Mouse (Mus musculus): ENCODE results near the gene Eml3. TPM values are rescaled to one million over a fixed set of nuclear protein-coding genes. Genes with fewer than 3 reads are reported as not detected.
"Not testable (repeated sequence)": the region's sequence is repeated elsewhere in the genome, so short reads cannot be mapped to it uniquely, and the experiment has no call there.

Eml3 gene
- polyA plus RNA-seq, 1 experiment from 2014 or later = 16.8 TPM

DNA sequence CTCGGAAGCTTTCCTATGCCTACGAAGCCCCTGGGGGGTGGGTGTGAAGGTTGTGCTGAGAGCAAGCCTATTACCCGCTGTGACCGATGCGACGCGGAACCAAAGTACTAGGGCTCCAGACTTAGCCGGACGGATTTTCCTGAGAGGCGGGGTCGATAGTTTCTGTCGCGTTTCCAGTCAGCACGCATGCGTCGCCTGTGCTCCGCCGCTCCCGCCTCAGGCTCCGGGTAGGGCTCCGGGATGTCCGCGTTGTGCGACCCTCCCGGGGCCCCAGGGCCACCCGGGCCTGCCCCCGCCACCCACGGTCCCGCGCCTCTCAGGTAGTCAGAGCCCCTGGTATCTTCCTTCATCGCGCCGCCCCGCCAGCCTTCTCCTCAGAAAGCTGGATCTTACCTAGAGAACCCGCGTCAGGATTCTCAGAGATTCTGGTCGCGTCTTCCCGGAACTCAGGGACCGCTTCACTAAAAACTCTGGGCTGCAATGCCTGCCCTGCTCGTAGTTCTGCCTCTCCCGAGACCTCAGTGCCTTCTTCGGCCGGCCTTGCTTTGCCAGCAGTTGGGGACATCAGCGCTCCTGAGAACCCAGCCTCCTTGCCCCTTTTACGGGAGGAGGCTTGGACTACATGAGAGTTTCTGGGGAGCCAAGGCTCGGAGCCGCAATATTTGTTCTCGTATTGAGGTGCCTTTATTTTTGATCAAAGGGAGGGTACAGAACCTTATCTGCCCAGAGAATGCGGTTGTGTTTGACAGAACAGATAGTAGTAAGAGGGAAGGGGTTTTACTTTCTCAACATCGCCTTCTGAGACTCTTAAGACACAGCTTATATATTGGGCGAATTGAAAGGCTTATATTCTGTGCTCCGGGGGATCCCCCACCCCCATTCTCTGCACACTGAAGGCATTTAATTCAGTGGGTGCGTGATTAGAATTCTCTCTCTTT is 36.3 kb upstream of the Eml3 start, which contains the start of gene Ints5:
TSS of gene Ints5 (plus strand) at position 177 of the 938 bp plus-strand sequence.
- WGBS = 2% methylated on average over 54 of the region's 54 CpGs
- Histone ChIP-seq H3K27ac (ENCODE audit: low read length) (peak within 1 kb of the TSS; percentile 89), H3K4me1 (ENCODE audit: control insufficient read depth, insufficient read depth, low read length) (peaks cover 18% of the 10 kb centered on the region), H3K27me3 (ENCODE audit: control insufficient read depth, insufficient read depth, low read length) (no peaks in the 10 kb centered on the region), H3K36me3 (ENCODE audit: control insufficient read depth, insufficient read depth, low read length) (peaks cover 28% of the 10 kb centered on the region), H3K9me3 (ENCODE audit: control insufficient read depth, low read depth, low read length) (no peaks in the 10 kb centered on the region), H3K9ac (replicated peaks; ENCODE audit: low read depth, low read length) (peak within 1 kb of the TSS; percentile 92), H3K4me3 (ENCODE audit: low read depth, low read length) (peak within 1 kb of the TSS; percentile 89), H3K4me2 (replicated peaks; ENCODE audit: low read depth, low read length) (peak within 1 kb of the TSS; percentile 80)
- ATAC-seq (ENCODE audit: insufficient number of reproducible peaks, insufficient read depth, low FRiP score, low read depth) = peak; percentile 68

DNA sequence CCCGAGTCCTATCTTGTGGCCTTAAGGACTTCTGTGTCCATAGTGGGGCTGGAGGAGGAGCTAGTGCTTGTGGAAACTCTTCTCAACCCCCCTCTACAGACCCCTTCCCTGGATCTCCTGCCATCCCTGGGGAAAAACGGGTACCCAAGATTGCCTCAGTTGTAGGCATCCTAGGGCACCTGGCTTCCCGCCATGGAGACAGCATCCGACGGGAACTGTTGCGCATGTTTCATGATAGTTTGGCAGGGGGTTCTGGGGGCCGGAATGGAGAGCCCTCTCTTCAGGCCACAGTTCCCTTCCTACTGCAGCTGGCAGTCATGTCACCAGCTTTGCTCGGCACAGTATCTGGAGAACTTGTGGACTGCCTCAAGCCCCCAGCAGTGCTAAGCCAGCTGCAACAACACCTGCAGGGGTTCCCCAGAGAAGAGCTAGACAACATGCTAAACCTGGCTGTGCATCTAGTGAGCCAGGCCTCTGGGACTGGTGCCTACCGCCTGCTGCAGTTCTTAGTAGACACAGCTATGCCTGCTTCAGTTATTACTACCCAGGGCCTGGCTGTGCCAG is 33.9 kb upstream of the Eml3 start:
- Histone ChIP-seq H3K4me2 (replicated peaks; ENCODE audit: low read depth, low read length) (no peak overlapping the region), H3K27me3 (ENCODE audit: control insufficient read depth, insufficient read depth, low read length) (no peaks in the 10 kb centered on the region), H3K4me1 (ENCODE audit: control insufficient read depth, insufficient read depth, low read length) (peaks cover 20% of the 10 kb centered on the region), H3K9ac (replicated peaks; ENCODE audit: low read depth, low read length) (no peak overlapping the region), H3K36me3 (ENCODE audit: control insufficient read depth, insufficient read depth, low read length) (peaks cover 28% of the 10 kb centered on the region), H3K9me3 (ENCODE audit: control insufficient read depth, low read depth, low read length) (no peaks in the 10 kb centered on the region), H3K4me3 (ENCODE audit: low read depth, low read length) (no peak overlapping the region), H3K27ac (ENCODE audit: low read length) (no peak overlapping the region)
- 96% methylated on average over 9 of the region's 9 CpGs for WGBS
- ATAC-seq (ENCODE audit: insufficient number of reproducible peaks, insufficient read depth, low FRiP score, low read depth) = no peak

DNA sequence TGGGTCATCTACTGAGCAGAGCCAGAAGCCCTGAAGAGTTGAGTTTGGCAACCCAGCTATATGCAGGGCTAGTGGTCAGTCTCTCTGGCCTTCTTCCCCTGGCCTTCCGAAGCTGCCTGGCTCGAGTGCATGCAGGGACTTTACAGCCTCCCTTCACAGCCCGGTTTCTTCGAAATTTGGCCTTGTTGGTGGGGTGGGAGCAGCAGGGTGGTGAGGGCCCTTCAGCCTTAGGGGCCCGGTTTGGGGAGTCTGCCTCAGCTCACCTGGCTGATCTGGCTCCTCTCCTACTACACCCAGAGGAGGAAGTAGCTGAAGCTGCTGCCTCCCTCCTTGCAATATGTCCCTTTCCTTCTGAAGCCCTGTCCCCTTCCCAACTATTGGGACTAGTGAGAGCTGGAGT is 33.1 kb upstream of the Eml3 start:
- H3K4me2 ChIP-seq (replicated peaks; ENCODE audit: low read depth, low read length); H3K27me3 ChIP-seq (ENCODE audit: control insufficient read depth, insufficient read depth, low read length); H3K9ac ChIP-seq (replicated peaks; ENCODE audit: low read depth, low read length); H3K9me3 ChIP-seq (ENCODE audit: control insufficient read depth, low read depth, low read length); ATAC-seq (ENCODE audit: insufficient number of reproducible peaks, insufficient read depth, low FRiP score, low read depth); H3K4me3 ChIP-seq (ENCODE audit: low read depth, low read length); H3K27ac ChIP-seq (ENCODE audit: low read length): not testable (repeated sequence)
- Histone ChIP-seq H3K4me1 (ENCODE audit: control insufficient read depth, insufficient read depth, low read length) (peaks cover 20% of the 10 kb centered on the region), H3K36me3 (ENCODE audit: control insufficient read depth, insufficient read depth, low read length) (peaks cover 25% of the 10 kb centered on the region)
- WGBS = 81% methylated on average over 5 of the region's 5 CpGs

DNA sequence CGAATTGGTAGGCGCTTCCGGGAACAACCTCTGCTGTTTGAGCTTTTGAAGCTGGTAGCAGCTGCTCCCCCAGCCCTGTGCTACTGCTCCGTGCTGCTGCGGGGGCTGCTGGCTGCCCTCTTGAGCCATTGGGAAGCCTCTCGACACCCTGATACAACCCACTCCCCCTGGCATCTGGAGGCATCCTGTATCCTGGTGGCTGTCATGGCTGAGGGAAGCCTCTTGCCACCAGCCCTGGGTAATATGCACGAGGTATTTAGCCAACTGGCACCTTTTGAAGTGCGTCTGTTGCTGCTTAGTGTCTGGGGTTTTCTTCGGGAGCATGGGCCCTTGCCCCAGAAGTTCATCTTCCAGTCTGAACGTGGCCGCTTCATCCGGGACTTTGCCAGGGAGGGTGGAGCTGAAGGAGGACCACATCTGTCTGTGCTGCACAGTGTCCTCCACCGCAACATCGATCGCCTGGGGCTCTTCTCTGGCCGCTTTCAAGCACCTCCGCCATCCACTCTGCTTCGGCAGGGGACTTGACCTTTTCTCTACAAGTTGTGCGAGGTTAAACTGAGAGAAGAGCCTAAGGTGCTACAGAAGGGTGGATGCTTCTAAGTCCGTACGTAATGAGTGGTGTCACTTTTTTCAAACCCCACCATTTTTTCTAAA is 32.0 kb upstream of the Eml3 start:
- peak overlapping the region; percentile 50 for H3K4me2 ChIP-seq (replicated peaks; ENCODE audit: low read depth, low read length)
- H3K4me3 ChIP-seq (ENCODE audit: low read depth, low read length) = peak overlapping the region; percentile 99; the same call in 1 of the 2 replicates
- H3K36me3 ChIP-seq (ENCODE audit: control insufficient read depth, insufficient read depth, low read length) = peaks cover 21% of the 10 kb centered on the region
- peak; percentile 28; the same call in 1 of the 2 replicates for ATAC-seq (ENCODE audit: insufficient number of reproducible peaks, insufficient read depth, low FRiP score, low read depth)
- not testable (repeated sequence) for H3K9me3 ChIP-seq (ENCODE audit: control insufficient read depth, low read depth, low read length); H3K27me3 ChIP-seq (ENCODE audit: control insufficient read depth, insufficient read depth, low read length)
- peak overlapping the region; percentile 42; the same call in 1 of the 2 replicates for H3K9ac ChIP-seq (replicated peaks; ENCODE audit: low read depth, low read length)
- peaks cover 20% of the 10 kb centered on the region for H3K4me1 ChIP-seq (ENCODE audit: control insufficient read depth, insufficient read depth, low read length)
- peak overlapping the region; percentile 87 for H3K27ac ChIP-seq (ENCODE audit: low read length)
- WGBS = 22% methylated on average over 21 of the region's 21 CpGs

DNA sequence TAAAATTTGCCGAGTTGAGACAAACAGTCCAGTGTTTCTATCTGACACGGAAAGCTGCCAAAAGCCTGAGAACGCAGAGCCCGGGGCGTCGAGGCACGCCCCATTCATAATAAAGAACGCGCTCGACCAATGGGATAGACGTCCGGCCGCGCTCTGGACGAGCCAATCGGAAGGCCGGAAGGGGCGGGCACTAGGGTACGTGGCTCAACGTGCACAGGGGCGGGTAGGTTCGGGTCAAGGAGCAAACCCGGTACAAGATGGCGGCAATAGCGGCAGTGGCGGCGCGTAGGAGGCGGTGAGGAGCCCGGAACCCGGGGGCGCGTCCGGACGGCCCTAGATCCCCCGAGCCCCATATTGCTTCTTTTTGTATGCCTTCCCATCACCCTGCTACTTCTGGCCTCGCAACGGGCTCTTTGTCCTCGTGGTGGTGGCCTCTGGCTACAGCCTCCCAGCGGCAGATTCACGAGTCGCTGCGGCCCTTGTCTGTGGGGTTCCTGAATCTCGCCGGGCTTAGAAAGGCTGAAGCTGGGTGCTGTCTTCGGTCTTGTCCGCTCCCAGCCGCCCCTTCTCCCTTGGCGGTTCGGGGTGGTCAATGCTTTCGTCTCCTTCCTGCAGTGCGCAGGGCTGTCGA is 31.4 kb upstream of the Eml3 start, which contains the start of gene Ganab:
TSS of gene Ganab (plus strand) at position 207 of the 631 bp plus-strand sequence.
- ATAC-seq (ENCODE audit: insufficient number of reproducible peaks, insufficient read depth, low FRiP score, low read depth) = peak; percentile 99
- H3K4me3 ChIP-seq (ENCODE audit: low read depth, low read length) = peak within 1 kb of the TSS; percentile 99
- H3K4me1 ChIP-seq (ENCODE audit: control insufficient read depth, insufficient read depth, low read length) = peaks cover 20% of the 10 kb centered on the region
- peaks cover 24% of the 10 kb centered on the region for H3K36me3 ChIP-seq (ENCODE audit: control insufficient read depth, insufficient read depth, low read length)
- peak within 1 kb of the TSS; percentile 87 for H3K4me2 ChIP-seq (replicated peaks; ENCODE audit: low read depth, low read length)
- peak within 1 kb of the TSS; percentile 87 for H3K27ac ChIP-seq (ENCODE audit: low read length)
- no peaks in the 10 kb centered on the region for H3K9me3 ChIP-seq (ENCODE audit: control insufficient read depth, low read depth, low read length)
- no peaks in the 10 kb centered on the region for H3K27me3 ChIP-seq (ENCODE audit: control insufficient read depth, insufficient read depth, low read length)
- H3K9ac ChIP-seq (replicated peaks; ENCODE audit: low read depth, low read length) = peak within 1 kb of the TSS; percentile 95
- under 1% methylated on average over 53 of the region's 53 CpGs for WGBS

DNA sequence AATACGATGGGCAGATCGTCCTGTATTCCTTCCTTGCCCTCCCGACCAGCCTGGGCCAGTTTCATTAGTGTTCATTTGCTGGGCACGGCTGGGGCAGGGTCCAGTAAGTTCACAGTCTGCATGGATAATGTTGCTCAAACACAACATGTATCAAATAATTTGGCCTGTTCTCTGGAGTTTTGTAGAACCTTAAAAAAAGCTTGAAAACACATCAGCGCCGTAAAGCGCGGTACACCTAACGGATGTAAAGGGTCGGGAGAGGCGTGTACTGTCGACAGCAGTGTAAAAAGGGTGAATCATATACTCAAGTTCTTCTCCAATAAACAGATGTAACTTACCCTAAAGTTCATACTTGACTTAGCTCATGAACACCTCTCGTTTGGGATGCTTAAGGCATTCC is 30.8 kb upstream of the Eml3 start:
- peaks cover 20% of the 10 kb centered on the region for H3K4me1 ChIP-seq (ENCODE audit: control insufficient read depth, insufficient read depth, low read length)
- WGBS = 5% methylated on average over 13 of the region's 13 CpGs
- peak overlapping the region; percentile 99 for H3K4me3 ChIP-seq (ENCODE audit: low read depth, low read length)
- H3K27ac ChIP-seq (ENCODE audit: low read length) = peak overlapping the region; percentile 87
- H3K27me3 ChIP-seq (ENCODE audit: control insufficient read depth, insufficient read depth, low read length) = no peaks in the 10 kb centered on the region
- peak overlapping the region; percentile 87 for H3K4me2 ChIP-seq (replicated peaks; ENCODE audit: low read depth, low read length)
- H3K36me3 ChIP-seq (ENCODE audit: control insufficient read depth, insufficient read depth, low read length) = peaks cover 30% of the 10 kb centered on the region
- no peak for ATAC-seq (ENCODE audit: insufficient number of reproducible peaks, insufficient read depth, low FRiP score, low read depth)
- peak overlapping the region; percentile 95 for H3K9ac ChIP-seq (replicated peaks; ENCODE audit: low read depth, low read length)
- no peaks in the 10 kb centered on the region for H3K9me3 ChIP-seq (ENCODE audit: control insufficient read depth, low read depth, low read length)

DNA sequence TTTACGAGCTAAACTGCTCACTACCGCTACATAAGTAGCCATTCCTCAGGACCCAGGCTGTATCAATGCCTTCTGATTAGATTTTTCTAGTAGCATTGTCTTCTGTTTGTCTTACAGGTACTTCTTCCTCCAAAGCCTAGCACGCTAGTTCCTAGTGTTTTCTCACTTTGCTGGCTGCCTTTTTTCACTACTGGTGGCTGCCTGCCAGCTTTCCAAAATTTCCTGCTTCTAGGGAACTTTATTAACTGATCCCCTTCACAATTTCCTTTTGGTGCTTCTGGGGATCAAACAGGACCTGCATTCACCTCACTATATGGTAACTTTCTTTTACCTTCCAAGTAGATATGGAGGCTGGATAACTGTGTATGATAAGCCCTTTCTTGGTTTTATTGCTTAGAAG is 30.3 kb upstream of the Eml3 start:
- Histone ChIP-seq H3K27me3 (ENCODE audit: control insufficient read depth, insufficient read depth, low read length) (no peaks in the 10 kb centered on the region), H3K4me2 (replicated peaks; ENCODE audit: low read depth, low read length) (peak overlapping the region; percentile 87), H3K9ac (replicated peaks; ENCODE audit: low read depth, low read length) (peak overlapping the region; percentile 95), H3K9me3 (ENCODE audit: control insufficient read depth, low read depth, low read length) (no peaks in the 10 kb centered on the region), H3K4me1 (ENCODE audit: control insufficient read depth, insufficient read depth, low read length) (peaks cover 15% of the 10 kb centered on the region), H3K27ac (ENCODE audit: low read length) (0 out of 2 replicates have a peak overlapping the region, but pooled peaks have one; percentile 87), H3K4me3 (ENCODE audit: low read depth, low read length) (peak overlapping the region; percentile 99), H3K36me3 (ENCODE audit: control insufficient read depth, insufficient read depth, low read length) (peaks cover 33% of the 10 kb centered on the region)
- WGBS = 41% methylated on average over 3 of the region's 3 CpGs
- no peak for ATAC-seq (ENCODE audit: insufficient number of reproducible peaks, insufficient read depth, low FRiP score, low read depth)

DNA sequence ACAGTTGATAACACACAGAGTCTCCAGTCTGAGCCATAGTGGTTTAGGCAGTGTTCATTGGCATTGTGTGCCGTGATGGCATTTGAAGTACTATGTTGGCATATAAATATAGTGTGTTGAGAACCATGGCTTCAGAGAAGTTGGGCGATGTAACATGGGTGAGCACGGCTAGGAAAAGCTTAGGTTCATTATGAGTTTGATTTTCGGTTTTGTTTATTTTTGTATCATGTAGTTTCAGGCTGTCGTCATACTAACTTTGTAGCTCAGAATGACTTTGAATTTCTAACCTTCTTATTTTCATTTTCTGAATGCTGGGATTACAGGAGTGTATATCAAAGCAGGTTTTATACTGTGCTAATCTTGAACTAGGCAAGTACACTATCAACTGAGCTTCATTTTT is 25.9 kb upstream of the Eml3 start:
- no peaks in the 10 kb centered on the region for H3K27me3 ChIP-seq (ENCODE audit: control insufficient read depth, insufficient read depth, low read length)
- no peaks in the 10 kb centered on the region for H3K9me3 ChIP-seq (ENCODE audit: control insufficient read depth, low read depth, low read length)
- no peak overlapping the region for H3K4me2 ChIP-seq (replicated peaks; ENCODE audit: low read depth, low read length)
- H3K27ac ChIP-seq (ENCODE audit: low read length) = no peak overlapping the region
- 92% methylated on average over 5 of the region's 5 CpGs for WGBS
- no peak overlapping the region for H3K9ac ChIP-seq (replicated peaks; ENCODE audit: low read depth, low read length)
- H3K4me3 ChIP-seq (ENCODE audit: low read depth, low read length) = no peak overlapping the region
- H3K36me3 ChIP-seq (ENCODE audit: control insufficient read depth, insufficient read depth, low read length) = peaks cover 52% of the 10 kb centered on the region
- no peak for ATAC-seq (ENCODE audit: insufficient number of reproducible peaks, insufficient read depth, low FRiP score, low read depth)
- H3K4me1 ChIP-seq (ENCODE audit: control insufficient read depth, insufficient read depth, low read length) = peaks cover 9% of the 10 kb centered on the region

Data from stomach, embryonic 14.5 days (tissue).